Mouse (Mus musculus) embryonic fibroblast, embryonic 13.5 days (primary cell): ENCODE measurements around the gene Akap2. TPM values are rescaled to one million over a fixed set of nuclear protein-coding genes. Genes with fewer than 3 reads are reported as not detected.

Experiments used
- H3K27ac ChIP-seq: 2 replicates; pipeline ENCODE4 v1.5.1; 2012; ENCODE audit warnings: low read length, control low read depth, inconsistent platforms; ENCODE audit not compliant: insufficient read depth
- H3K4me1 ChIP-seq: 2 replicates; pipeline ENCODE4 v1.6.1; 2011; ENCODE audit warnings: low read length; ENCODE audit not compliant: control insufficient read depth, insufficient read depth
- H3K4me3 ChIP-seq: 2 replicates; pipeline ENCODE4 v1.5.1; 2011; ENCODE audit warnings: mild to moderate bottlenecking, control low read depth, low read length; ENCODE audit not compliant: insufficient read depth
- CTCF ChIP-seq: IDR thresholded peaks from 2 replicates; pipeline ENCODE4 v1.5.1; 2011; ENCODE audit warnings: mild to moderate bottlenecking, control low read depth, low read length, moderate library complexity, borderline replicate concordance; ENCODE audit not compliant: insufficient read depth
- POLR2A ChIP-seq: IDR thresholded peaks from 2 replicates; pipeline ENCODE4 v1.6.1; 2011; ENCODE audit warnings: low read depth, mild to moderate bottlenecking, control low read depth, low read length, moderate library complexity
- polyA plus RNA-seq: library from polyadenylated mRNA; stranded (reverse); fragments of >200 nt; gene quantifications from 2 replicates; pipeline ENCODE4 v1.2.4, GENCODE M21; 2011; ENCODE audit warnings: low read depth; ENCODE audit not compliant: missing spikeins, insufficient read length

Akap2 gene
- polyA plus RNA-seq, 1 experiment = 127 TPM

GRCm38 (mm10) chr4:57820839-57821374 is 103.5 kb downstream of the Akap2 start:
- peaks cover 5% of the 10 kb centered on the region; the same call in 1 of the 2 replicates for H3K4me1 ChIP-seq
- no peak for TF ChIP-seq POLR2A
- no peak for TF ChIP-seq CTCF
- no peak overlapping the region for H3K27ac ChIP-seq

GRCm38 (mm10) chr4:57821556-57822356 is 104.3 kb downstream of the Akap2 start:
- TF ChIP-seq POLR2A (no peak), CTCF (no peak)
- Histone ChIP-seq H3K4me3 (no peak overlapping the region), H3K4me1 (peaks cover 5% of the 10 kb centered on the region; the same call in 1 of the 2 replicates), H3K27ac (peak overlapping the region; percentile 16; the same call in 1 of the 2 replicates)

More at GRCm38 (mm10) chr4:57820839-57821374, 103.5 kb downstream of the Akap2 start:
- H3K4me3 ChIP-seq = no peak overlapping the region

- Histone ChIP-seq H3K4me3 (no peak overlapping the region), H3K4me1 (peaks cover 5% of the 10 kb centered on the region; the same call in 1 of the 2 replicates), H3K27ac (no peak overlapping the region)
- TF ChIP-seq CTCF = no peak
- no peak for TF ChIP-seq POLR2A
Measured at GRCm38 (mm10) chr4:57822641-57823040, 105.2 kb downstream of the Akap2 start.

GRCm38 (mm10) chr4:57824626-57825240 is 107.3 kb downstream of the Akap2 start:
- Histone ChIP-seq H3K4me3 (no peak overlapping the region), H3K27ac (no peak overlapping the region), H3K4me1 (peaks cover 5% of the 10 kb centered on the region; the same call in 1 of the 2 replicates)
- TF ChIP-seq POLR2A (no peak), CTCF (no peak)

- Histone ChIP-seq H3K4me1 (peaks cover 5% of the 10 kb centered on the region; the same call in 1 of the 2 replicates), H3K27ac (no peak overlapping the region), H3K4me3 (no peak overlapping the region)
- TF ChIP-seq POLR2A (no peak), CTCF (no peak)
Measured at GRCm38 (mm10) chr4:57826272-57826671, 108.8 kb downstream of the Akap2 start.

GRCm38 (mm10) chr4:57829131-57829530 is 111.7 kb downstream of the Akap2 start:
- H3K4me1 ChIP-seq = no peaks in the 10 kb centered on the region; the same call in 1 of the 2 replicates
- TF ChIP-seq CTCF = no peak
- TF ChIP-seq POLR2A = no peak
- no peak overlapping the region for H3K4me3 ChIP-seq
- H3K27ac ChIP-seq = no peak overlapping the region

GRCm38 (mm10) chr4:57829740-57830139 is 112.3 kb downstream of the Akap2 start:
- Histone ChIP-seq H3K27ac (no peak overlapping the region), H3K4me1 (no peaks in the 10 kb centered on the region; the same call in 1 of the 2 replicates), H3K4me3 (no peak overlapping the region)
- TF ChIP-seq POLR2A (no peak), CTCF (no peak)

- no peaks in the 10 kb centered on the region; the same call in 1 of the 2 replicates for H3K4me1 ChIP-seq
- no peak overlapping the region for H3K4me3 ChIP-seq
- no peak overlapping the region for H3K27ac ChIP-seq
- TF ChIP-seq POLR2A (no peak), CTCF (no peak)
Measured at GRCm38 (mm10) chr4:57832318-57832717, 114.9 kb downstream of the Akap2 start.

- TF ChIP-seq POLR2A (no peak), CTCF (no peak)
- no peak overlapping the region for H3K27ac ChIP-seq
- H3K4me1 ChIP-seq = no peaks in the 10 kb centered on the region; the same call in 1 of the 2 replicates
- no peak overlapping the region for H3K4me3 ChIP-seq
Measured at GRCm38 (mm10) chr4:57833060-57833459, 115.6 kb downstream of the Akap2 start.

GRCm38 (mm10) chr4:57834141-57834540 is 116.7 kb downstream of the Akap2 start:
- no peak for TF ChIP-seq CTCF
- no peak for TF ChIP-seq POLR2A
- no peak overlapping the region for H3K4me3 ChIP-seq
- H3K27ac ChIP-seq = no peak overlapping the region
- no peaks in the 10 kb centered on the region; the same call in 1 of the 2 replicates for H3K4me1 ChIP-seq
